Comparison of ENCODE assay signal across 16 mouse cellular contexts in genomic region chr2:152704256-152704605, GRCm38 (mm10). TPM values are rescaled to one million over a fixed set of nuclear protein-coding genes. Genes with fewer than 3 reads are reported as not detected.
A peak's percentile ranks its signal among the peaks of the same experiment; 100 is the strongest.
DNase-seq lines count a peak whose midpoint lies in the region; ATAC-seq lines count a peak whose summit lies in the region.
"Had no signal": no experiment of that assay in that cellular context is flagged by ENCODE, and none has a peak within 500 bp of the region (broad histone marks: within the 10 kb centered on the region; RNA-seq: fewer than 3 reads in every experiment).

No protein-coding gene starts in this region.

- WGBS in midbrain, embryonic 10.5 days: 83% methylated on average over 5 of the region's 5 CpGs
- 86% methylated on average over 5 of the region's 5 CpGs for WGBS in midbrain, embryonic 15.5 days
- 80% methylated on average over 5 of the region's 5 CpGs for WGBS in embryonic facial prominence, embryonic 12.5 days
- WGBS in intestine, embryonic 15.5 days: 84% methylated on average over 5 of the region's 5 CpGs

- H3K27ac ChIP-seq in midbrain, embryonic 10.5 days (replicated peaks): 0 out of 2 replicates have a peak overlapping the region, but pooled peaks have one; percentile 24
- no peak overlapping the region for H3K27ac ChIP-seq in midbrain, embryonic 15.5 days
- 0 out of 2 replicates have a peak overlapping the region, but pooled peaks have one; percentile 17 for H3K27ac ChIP-seq in embryonic facial prominence, embryonic 12.5 days
- no peak overlapping the region for H3K27ac ChIP-seq in intestine, embryonic 15.5 days
- H3K27ac ChIP-seq: neural tube, embryonic 12.5 days; stomach, postnatal 0 days had no signal

- H3K9ac ChIP-seq in midbrain, embryonic 15.5 days: no peak overlapping the region
- H3K9ac ChIP-seq in embryonic facial prominence, embryonic 12.5 days: no peak overlapping the region
- H3K9ac ChIP-seq in intestine, embryonic 15.5 days: no peak overlapping the region
- H3K9ac ChIP-seq: liver, postnatal 0 days had no signal

- H3K9me3 ChIP-seq in midbrain, embryonic 10.5 days (replicated peaks): no peaks in the 10 kb centered on the region; the same call in 1 of the 2 replicates
- no peaks in the 10 kb centered on the region for H3K9me3 ChIP-seq in midbrain, embryonic 15.5 days
- no peaks in the 10 kb centered on the region for H3K9me3 ChIP-seq in embryonic facial prominence, embryonic 12.5 days
- H3K9me3 ChIP-seq in intestine, embryonic 15.5 days: no peaks in the 10 kb centered on the region
- H3K9me3 ChIP-seq: G1E; neural tube, embryonic 12.5 days had no signal

- H3K4me1 ChIP-seq in midbrain, embryonic 10.5 days: peaks cover 44% of the 10 kb centered on the region
- H3K4me1 ChIP-seq in midbrain, embryonic 15.5 days: peaks cover 23% of the 10 kb centered on the region
- H3K4me1 ChIP-seq in embryonic facial prominence, embryonic 12.5 days: peaks cover 30% of the 10 kb centered on the region
- peaks cover 29% of the 10 kb centered on the region for H3K4me1 ChIP-seq in intestine, embryonic 15.5 days (replicated peaks)

- peaks cover 88% of the 10 kb centered on the region for H3K36me3 ChIP-seq in midbrain, embryonic 10.5 days
- peaks cover 51% of the 10 kb centered on the region for H3K36me3 ChIP-seq in midbrain, embryonic 15.5 days (replicated peaks)
- H3K36me3 ChIP-seq in embryonic facial prominence, embryonic 12.5 days: peaks cover 66% of the 10 kb centered on the region
- H3K36me3 ChIP-seq in intestine, embryonic 15.5 days: peaks cover 61% of the 10 kb centered on the region

- H3K4me2 ChIP-seq in midbrain, embryonic 15.5 days: no peak overlapping the region
- no peak overlapping the region for H3K4me2 ChIP-seq in embryonic facial prominence, embryonic 12.5 days (replicated peaks)
- no peak overlapping the region for H3K4me2 ChIP-seq in intestine, embryonic 15.5 days (replicated peaks)
- H3K4me2 ChIP-seq: neural tube, embryonic 12.5 days had no signal

- H3K4me3 ChIP-seq in midbrain, embryonic 10.5 days: no peak overlapping the region
- no peak overlapping the region for H3K4me3 ChIP-seq in midbrain, embryonic 15.5 days
- no peak overlapping the region for H3K4me3 ChIP-seq in embryonic facial prominence, embryonic 12.5 days
- H3K4me3 ChIP-seq in intestine, embryonic 15.5 days (replicated peaks): no peak overlapping the region
- H3K4me3 ChIP-seq: neural tube, embryonic 12.5 days had no signal

- no peak for ATAC-seq in midbrain, embryonic 15.5 days (replicated peaks)
- ATAC-seq in embryonic facial prominence, embryonic 12.5 days (ENCODE audit: insufficient number of reproducible peaks, insufficient read depth, low FRiP score, low TSS enrichment): no peak
- no peak for ATAC-seq in intestine, embryonic 15.5 days
- ATAC-seq: liver, postnatal 0 days had no signal

- no peak for DNase-seq in midbrain, embryonic 10.5 days (ENCODE audit: low spot score)
- DNase-seq in cerebellum, adult 8-10 months: peak; percentile 71
- DNase-seq in thymus, postnatal 4 days: no peak
- DNase-seq in kidney, adult 11 months: no peak
- DNase-seq: embryo, embryonic 11 days; heart, adult 18-20 months; kidney, adult 9 months; liver, postnatal 0 days; lung, postnatal 14 days; thymus, postnatal 14 days had no signal

- no peaks in the 10 kb centered on the region for H3K27me3 ChIP-seq in midbrain, embryonic 10.5 days (ENCODE audit: low read depth, poor library complexity, severe bottlenecking)
- H3K27me3 ChIP-seq in midbrain, embryonic 15.5 days (replicated peaks): no peaks in the 10 kb centered on the region
- H3K27me3 ChIP-seq in embryonic facial prominence, embryonic 12.5 days: no peaks in the 10 kb centered on the region
- no peaks in the 10 kb centered on the region for H3K27me3 ChIP-seq in intestine, embryonic 15.5 days (replicated peaks)
- H3K27me3 ChIP-seq: neural tube, embryonic 12.5 days had no signal

RNA-seq across cellular contexts. Expression of gene Mcts2, which starts 17.4 kb away (rescaled TPM):
- polyA plus RNA-seq in midbrain, embryonic 10.5 days (2016; fragmentation: Nextera tagmentation; extraction: Ambion mirVana): 42.9 and 45.3 TPM in 2 replicates
- 33.7 and 34.3 TPM in 2 replicates for polyA plus RNA-seq in midbrain, embryonic 15.5 days (2015; fragmentation: Nextera tagmentation; extraction: Ambion mirVana)
- polyA plus RNA-seq in embryonic facial prominence, embryonic 12.5 days (2016; fragmentation: Nextera tagmentation; extraction: Ambion mirVana): 36.4 and 38.9 TPM in 2 replicates
- polyA plus RNA-seq in intestine, embryonic 15.5 days (2015; fragmentation: Nextera tagmentation; extraction: Ambion mirVana): 26.3 and 26.8 TPM in 2 replicates

RNA-seq across cellular contexts. Expression of gene Id1, which starts 31.8 kb away (rescaled TPM):
- polyA plus RNA-seq in midbrain, embryonic 10.5 days (2016; fragmentation: Nextera tagmentation; extraction: Ambion mirVana): 70.2 and 86.2 TPM in 2 replicates
- polyA plus RNA-seq in midbrain, embryonic 15.5 days (2015; fragmentation: Nextera tagmentation; extraction: Ambion mirVana): 30.7 and 33.7 TPM in 2 replicates
- 168 and 170 TPM in 2 replicates for polyA plus RNA-seq in embryonic facial prominence, embryonic 12.5 days (2016; fragmentation: Nextera tagmentation; extraction: Ambion mirVana)
- polyA plus RNA-seq in intestine, embryonic 15.5 days (2015; fragmentation: Nextera tagmentation; extraction: Ambion mirVana): 102 and 116 TPM in 2 replicates

RNA-seq across cellular contexts. Expression of gene H13, which starts 35.0 kb away (rescaled TPM):
- 99.2 and 117 TPM in 2 replicates for polyA plus RNA-seq in midbrain, embryonic 10.5 days (2016; fragmentation: Nextera tagmentation; extraction: Ambion mirVana)
- polyA plus RNA-seq in midbrain, embryonic 15.5 days (2015; fragmentation: Nextera tagmentation; extraction: Ambion mirVana): 178 and 186 TPM in 2 replicates
- 129 and 131 TPM in 2 replicates for polyA plus RNA-seq in embryonic facial prominence, embryonic 12.5 days (2016; fragmentation: Nextera tagmentation; extraction: Ambion mirVana)
- 115 and 120 TPM in 2 replicates for polyA plus RNA-seq in intestine, embryonic 15.5 days (2015; fragmentation: Nextera tagmentation; extraction: Ambion mirVana)

RNA-seq across cellular contexts. Expression of gene Cox4i2, which starts 49.7 kb away (rescaled TPM):
- polyA plus RNA-seq in midbrain, embryonic 10.5 days (2016; fragmentation: Nextera tagmentation; extraction: Ambion mirVana): 4.2 and 4.6 TPM in 2 replicates
- polyA plus RNA-seq in midbrain, embryonic 15.5 days (2015; fragmentation: Nextera tagmentation; extraction: Ambion mirVana): 5.2 and 6.4 TPM in 2 replicates
- polyA plus RNA-seq in embryonic facial prominence, embryonic 12.5 days (2016; fragmentation: Nextera tagmentation; extraction: Ambion mirVana): 14.3 and 14.5 TPM in 2 replicates
- polyA plus RNA-seq in intestine, embryonic 15.5 days (2015; fragmentation: Nextera tagmentation; extraction: Ambion mirVana): 12.2 and 14.2 TPM in 2 replicates
- polyA plus RNA-seq: G1E had no signal

Comparison
In these comparisons a context has a peak if more than half of its experiments do, and no peak if none do; other contexts are left out.
1. H3K27ac ChIP-seq: peak in midbrain, embryonic 10.5 days (single experiment) and embryonic facial prominence, embryonic 12.5 days (single experiment); none in midbrain, embryonic 15.5 days (single experiment) and intestine, embryonic 15.5 days (single experiment).